Mouse (Mus musculus): ENCODE results near the gene Rreb1. TPM values are rescaled to one million over a fixed set of nuclear protein-coding genes. Genes with fewer than 3 reads are reported as not detected.

The Rreb1 gene
- polyA plus RNA-seq, 1 experiment from 2014 or later: 4.4 TPM

DNA sequence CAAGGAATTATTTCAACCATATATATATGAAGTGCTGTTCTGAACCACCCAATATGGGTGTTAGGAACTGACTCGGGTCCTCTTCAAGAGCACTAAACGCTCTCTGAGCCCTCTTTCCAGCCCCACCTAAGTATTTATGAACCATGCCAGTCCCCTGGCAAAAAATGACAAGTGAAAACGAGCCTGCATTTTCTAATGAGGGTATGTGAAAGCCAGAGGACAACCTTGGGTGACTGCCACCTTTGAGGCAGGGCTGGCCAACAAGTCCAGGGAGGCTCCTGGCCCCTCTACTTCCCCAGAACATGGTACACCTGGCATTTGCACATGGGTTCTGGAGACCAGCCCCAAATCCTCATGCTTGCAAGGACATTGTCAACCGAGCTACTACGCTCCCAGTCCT, 196.5 kb downstream of the Rreb1 start:
- Histone ChIP-seq H3K9ac (replicated peaks) (no peak overlapping the region), H3K27me3 (ENCODE audit: insufficient read depth, low read length) (no peaks in the 10 kb centered on the region), H3K27ac (ENCODE audit: low read depth) (no peak overlapping the region), H3K4me1 (ENCODE audit: insufficient read depth) (no peaks in the 10 kb centered on the region), H3K9me3 (ENCODE audit: low read length) (no peaks in the 10 kb centered on the region), H3K4me2 (ENCODE audit: low read depth, low read length) (no peak overlapping the region), H3K36me3 (replicated peaks; ENCODE audit: insufficient read depth, low read length) (peaks cover 36% of the 10 kb centered on the region), H3K4me3 (ENCODE audit: low read depth, low read length) (no peak overlapping the region)
- 80% methylated on average over 5 of the region's 5 CpGs for WGBS (ENCODE audit: insufficient replicate concordance)
- DNase-seq: no peak
- TF ChIP-seq EP300 (IDR thresholded peaks at IDR 0.05; ENCODE audit: low read depth) (no peak), CTCF (IDR thresholded peaks at IDR 0.05; ENCODE audit: low read depth) (no peak)
- ATAC-seq: no peak

DNA sequence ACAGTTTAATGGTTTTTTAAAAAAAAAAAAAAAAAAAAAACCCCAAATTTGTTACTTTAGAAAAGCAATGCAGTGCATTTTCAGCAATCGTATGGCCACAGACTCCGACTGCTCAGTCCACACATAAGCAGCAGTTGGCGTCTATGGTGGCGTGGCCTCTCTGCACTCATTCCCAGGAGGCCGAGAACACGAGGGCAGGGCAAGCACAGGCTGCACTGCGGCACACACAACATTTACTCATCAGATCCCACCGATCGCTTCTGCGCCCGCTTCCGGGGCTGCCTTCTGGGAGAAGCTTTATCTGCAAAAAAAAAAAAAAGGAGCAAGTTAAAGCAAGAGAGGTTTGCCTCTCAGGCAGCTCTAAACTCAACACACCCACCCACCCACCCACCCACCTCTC, 201.3 kb downstream of the Rreb1 start:
- Histone ChIP-seq H3K9ac (replicated peaks) (no peak overlapping the region), H3K4me2 (ENCODE audit: low read depth, low read length) (no peak overlapping the region), H3K36me3 (replicated peaks; ENCODE audit: insufficient read depth, low read length) (peaks cover 77% of the 10 kb centered on the region), H3K4me1 (ENCODE audit: insufficient read depth) (no peaks in the 10 kb centered on the region), H3K4me3 (ENCODE audit: low read depth, low read length) (no peak overlapping the region), H3K9me3 (ENCODE audit: low read length) (no peaks in the 10 kb centered on the region), H3K27me3 (ENCODE audit: insufficient read depth, low read length) (no peaks in the 10 kb centered on the region), H3K27ac (ENCODE audit: low read depth) (no peak overlapping the region)
- ATAC-seq (no peak), DNase-seq (no peak)
- WGBS (ENCODE audit: insufficient replicate concordance): 93% methylated on average over 12 of the region's 12 CpGs
- no peak for TF ChIP-seq EP300 (IDR thresholded peaks at IDR 0.05; ENCODE audit: low read depth)
- no peak for TF ChIP-seq CTCF (IDR thresholded peaks at IDR 0.05; ENCODE audit: low read depth)

DNA sequence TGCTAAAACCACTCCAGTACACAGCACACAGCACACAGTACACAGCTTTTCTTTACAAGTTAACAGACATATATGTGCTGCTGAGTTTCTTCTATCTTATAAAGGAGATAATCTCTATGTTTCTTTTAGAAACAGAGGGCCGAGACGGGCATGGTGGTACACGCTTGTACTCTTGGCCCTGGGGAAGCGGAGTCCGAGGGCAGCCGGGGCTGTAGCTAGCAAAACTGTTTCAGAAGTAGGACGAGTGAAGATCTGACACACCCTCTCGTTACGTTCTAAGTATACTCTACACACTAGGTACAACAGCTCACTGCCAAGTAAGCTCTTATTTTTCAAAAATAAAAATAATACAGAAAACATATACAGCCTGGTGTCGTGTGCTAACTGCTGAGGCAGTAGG, 202.1 kb downstream of the Rreb1 start:
- Histone ChIP-seq H3K4me3 (ENCODE audit: low read depth, low read length) (no peak overlapping the region), H3K4me2 (ENCODE audit: low read depth, low read length) (no peak overlapping the region), H3K27ac (ENCODE audit: low read depth) (no peak overlapping the region), H3K27me3 (ENCODE audit: insufficient read depth, low read length) (no peaks in the 10 kb centered on the region), H3K4me1 (ENCODE audit: insufficient read depth) (no peaks in the 10 kb centered on the region), H3K36me3 (replicated peaks; ENCODE audit: insufficient read depth, low read length) (peaks cover 83% of the 10 kb centered on the region), H3K9ac (replicated peaks) (no peak overlapping the region), H3K9me3 (ENCODE audit: low read length) (no peaks in the 10 kb centered on the region)
- 91% methylated on average over 10 of the region's 10 CpGs for WGBS (ENCODE audit: insufficient replicate concordance)
- ATAC-seq (no peak), DNase-seq (no peak)
- TF ChIP-seq CTCF (IDR thresholded peaks at IDR 0.05; ENCODE audit: low read depth): no peak
- no peak for TF ChIP-seq EP300 (IDR thresholded peaks at IDR 0.05; ENCODE audit: low read depth)

DNA sequence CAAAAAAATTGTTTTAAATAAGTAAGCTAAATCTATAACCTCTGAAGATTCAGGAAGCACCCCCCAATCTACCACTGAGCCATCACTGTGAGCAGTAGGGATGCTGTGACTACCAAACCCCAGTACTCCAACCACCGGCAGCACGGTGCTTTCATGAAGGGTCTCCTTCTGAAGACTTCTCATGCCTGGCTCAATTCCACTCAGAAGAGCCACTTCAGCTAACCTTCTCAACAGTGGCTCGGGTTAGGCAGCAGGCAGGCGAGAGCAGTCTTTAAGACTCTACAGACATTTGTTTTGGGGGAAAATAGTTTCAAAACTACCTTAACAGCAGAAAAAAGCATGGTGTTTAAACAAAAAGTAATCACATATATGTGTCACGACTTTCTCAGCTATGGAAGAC, 202.9 kb downstream of the Rreb1 start:
- ATAC-seq (no peak), DNase-seq (no peak)
- 83% methylated on average over 5 of the region's 5 CpGs for WGBS (ENCODE audit: insufficient replicate concordance)
- Histone ChIP-seq H3K4me1 (ENCODE audit: insufficient read depth) (no peaks in the 10 kb centered on the region), H3K36me3 (replicated peaks; ENCODE audit: insufficient read depth, low read length) (peaks cover 89% of the 10 kb centered on the region), H3K27me3 (ENCODE audit: insufficient read depth, low read length) (no peaks in the 10 kb centered on the region), H3K9me3 (ENCODE audit: low read length) (no peaks in the 10 kb centered on the region), H3K4me3 (ENCODE audit: low read depth, low read length) (no peak overlapping the region), H3K9ac (replicated peaks) (no peak overlapping the region), H3K4me2 (ENCODE audit: low read depth, low read length) (no peak overlapping the region), H3K27ac (ENCODE audit: low read depth) (no peak overlapping the region)
- no peak for TF ChIP-seq CTCF (IDR thresholded peaks at IDR 0.05; ENCODE audit: low read depth)
- no peak for TF ChIP-seq EP300 (IDR thresholded peaks at IDR 0.05; ENCODE audit: low read depth)

DNA sequence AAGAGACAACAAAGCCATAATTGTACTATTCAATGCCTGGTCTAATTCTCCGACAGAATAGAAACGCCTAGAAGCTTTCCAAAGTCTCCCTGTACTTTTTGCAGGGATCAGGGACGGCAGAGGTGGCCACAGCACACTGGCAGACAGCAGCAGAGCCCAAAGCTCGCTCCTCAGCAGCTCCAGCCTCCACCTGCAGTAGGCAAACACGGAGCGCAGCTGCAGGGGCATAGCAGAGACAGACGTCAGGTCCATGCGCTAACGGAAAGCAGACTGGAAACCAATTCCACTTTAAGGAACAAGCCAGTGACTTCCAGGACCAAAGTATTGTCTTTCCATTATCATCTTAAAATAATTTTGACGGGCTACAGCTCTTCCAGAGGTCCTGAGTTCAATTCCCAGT, 208.0 kb downstream of the Rreb1 start:
- Histone ChIP-seq H3K27me3 (ENCODE audit: insufficient read depth, low read length) (no peaks in the 10 kb centered on the region), H3K36me3 (replicated peaks; ENCODE audit: insufficient read depth, low read length) (peaks cover 93% of the 10 kb centered on the region), H3K4me2 (ENCODE audit: low read depth, low read length) (no peak overlapping the region), H3K9ac (replicated peaks) (no peak overlapping the region), H3K9me3 (ENCODE audit: low read length) (no peaks in the 10 kb centered on the region), H3K4me3 (ENCODE audit: low read depth, low read length) (no peak overlapping the region), H3K4me1 (ENCODE audit: insufficient read depth) (peaks cover 3% of the 10 kb centered on the region; the same call in 1 of the 2 replicates), H3K27ac (ENCODE audit: low read depth) (no peak overlapping the region)
- no peak for TF ChIP-seq EP300 (IDR thresholded peaks at IDR 0.05; ENCODE audit: low read depth)
- TF ChIP-seq CTCF (IDR thresholded peaks at IDR 0.05; ENCODE audit: low read depth): no peak
- WGBS (ENCODE audit: insufficient replicate concordance): 89% methylated on average over 10 of the region's 10 CpGs
- no peak for ATAC-seq
- no peak for DNase-seq

DNA sequence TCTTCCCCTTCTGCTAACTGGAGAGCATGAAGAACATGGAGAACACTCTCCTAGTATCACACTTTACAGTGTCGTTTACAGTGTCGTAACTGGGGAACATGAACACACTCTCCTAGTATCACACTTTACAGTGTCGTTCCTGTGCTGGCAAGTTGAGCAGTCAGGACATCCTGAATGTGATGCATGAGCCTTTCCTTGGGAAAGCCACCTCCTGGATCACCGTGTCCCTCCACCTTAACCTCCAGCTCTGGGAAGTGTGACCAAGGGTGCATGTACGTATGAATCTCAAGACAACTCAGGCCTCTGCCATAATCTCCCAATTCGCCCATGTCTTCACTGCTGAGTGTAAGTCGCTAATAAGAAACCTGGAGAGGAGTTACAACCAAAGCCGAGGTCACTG, 211.5 kb downstream of the Rreb1 start:
- no peak for DNase-seq
- Histone ChIP-seq H3K4me3 (ENCODE audit: low read depth, low read length) (no peak overlapping the region), H3K36me3 (replicated peaks; ENCODE audit: insufficient read depth, low read length) (peaks cover 64% of the 10 kb centered on the region), H3K27me3 (ENCODE audit: insufficient read depth, low read length) (no peaks in the 10 kb centered on the region), H3K9me3 (ENCODE audit: low read length) (no peaks in the 10 kb centered on the region), H3K4me1 (ENCODE audit: insufficient read depth) (peaks cover 18% of the 10 kb centered on the region), H3K9ac (replicated peaks) (no peak overlapping the region), H3K4me2 (ENCODE audit: low read depth, low read length) (no peak overlapping the region), H3K27ac (ENCODE audit: low read depth) (no peak overlapping the region)
- WGBS (ENCODE audit: insufficient replicate concordance): 88% methylated on average over 8 of the region's 8 CpGs
- no peak for ATAC-seq
- TF ChIP-seq EP300 (IDR thresholded peaks at IDR 0.05; ENCODE audit: low read depth): no peak
- no peak for TF ChIP-seq CTCF (IDR thresholded peaks at IDR 0.05; ENCODE audit: low read depth)

Data from liver, postnatal 0 days (tissue).